Mouse (Mus musculus): Measurements from ENCODE around the gene Hectd4. TPM values are rescaled to one million over a fixed set of nuclear protein-coding genes. Genes with fewer than 3 reads are reported as not detected.
A peak's percentile ranks its signal among the peaks of the same experiment; 100 is the strongest.
"Not testable (repeated sequence)": the region's sequence is repeated elsewhere in the genome, so short reads cannot be mapped to it uniquely, and the experiment has no call there.

The Hectd4 gene
- polyA plus RNA-seq, 1 experiment from 2014 or later: 19.0 TPM

DNA sequence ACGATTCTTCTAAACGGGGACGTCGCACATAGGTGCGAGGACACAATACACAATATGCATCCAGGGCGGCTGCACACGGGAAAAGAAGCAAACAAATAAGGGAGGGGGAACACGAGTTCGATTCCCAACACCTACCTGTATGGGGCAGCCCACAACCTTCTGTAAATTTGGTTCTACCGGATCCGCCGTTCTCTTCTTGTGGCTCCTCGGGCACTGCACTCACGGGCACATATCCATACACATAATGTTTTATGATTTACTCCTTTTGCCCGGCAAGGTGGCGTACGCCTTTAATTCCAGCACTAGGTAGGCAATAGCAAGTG, 28.5 kb upstream of the Hectd4 start:
- peak overlapping the region; percentile 85 for H3K9ac ChIP-seq
- peaks cover 45% of the 10 kb centered on the region for H3K4me1 ChIP-seq (replicated peaks)
- H3K27me3 ChIP-seq: no peaks in the 10 kb centered on the region
- no peaks in the 10 kb centered on the region for H3K9me3 ChIP-seq
- ATAC-seq (ENCODE audit: low FRiP score, low read depth): peak; percentile 66
- H3K4me3 ChIP-seq: peak overlapping the region; percentile 96
- peak overlapping the region; percentile 82 for H3K27ac ChIP-seq (replicated peaks)
- H3K36me3 ChIP-seq: no peaks in the 10 kb centered on the region
- 9% methylated on average over 17 of the region's 17 CpGs for WGBS
- peak overlapping the region; percentile 72 for H3K4me2 ChIP-seq

DNA sequence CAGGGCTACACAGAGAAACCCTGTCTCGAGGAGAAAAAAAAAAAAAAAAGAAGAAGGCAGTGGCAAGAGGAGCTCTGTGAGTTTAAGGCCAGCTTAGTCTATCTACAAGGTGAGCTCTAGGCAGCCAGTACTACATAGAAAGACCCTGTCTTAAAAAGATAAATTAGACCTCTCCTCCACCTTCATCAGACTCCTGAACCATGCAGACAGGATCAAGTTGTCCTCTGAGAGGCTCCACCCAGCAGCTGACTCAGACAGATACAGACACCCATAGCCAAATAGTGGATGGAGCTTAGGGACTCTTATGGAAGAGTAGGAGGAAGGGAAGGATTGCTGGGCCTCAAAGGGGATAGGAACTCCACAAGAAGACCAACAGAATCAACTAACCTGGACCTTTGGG, 25.8 kb upstream of the Hectd4 start:
- Histone ChIP-seq H3K9ac (no peak overlapping the region), H3K36me3 (no peaks in the 10 kb centered on the region), H3K27ac (replicated peaks) (no peak overlapping the region), H3K27me3 (0 out of 2 replicates have a peak, but pooled peaks cover 3% of the 10 kb centered on the region), H3K4me3 (no peak overlapping the region), H3K4me1 (replicated peaks) (peaks cover 20% of the 10 kb centered on the region), H3K9me3 (no peaks in the 10 kb centered on the region), H3K4me2 (no peak overlapping the region)
- ATAC-seq (ENCODE audit: low FRiP score, low read depth): no peak
- WGBS: 22% methylated on average over 1 of the region's 1 CpGs

DNA sequence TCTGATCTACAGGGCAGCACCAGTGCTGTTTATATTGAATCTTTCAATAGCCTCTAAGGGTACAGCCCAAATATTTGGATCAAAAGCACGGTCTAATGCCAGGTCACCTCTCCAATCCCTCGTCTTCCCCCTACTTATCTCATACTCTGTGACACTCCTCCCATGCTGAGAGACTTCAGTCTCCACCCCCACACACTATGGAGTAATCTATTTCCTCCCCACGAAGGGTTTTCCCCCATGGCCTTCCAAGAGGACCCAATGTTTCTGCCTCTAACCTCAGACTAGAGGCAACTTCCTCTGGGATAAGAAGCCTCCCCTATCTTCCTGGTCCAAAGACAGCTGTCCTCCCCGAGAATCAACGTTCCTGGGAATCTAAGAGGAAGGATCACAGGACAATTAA, 23.3 kb upstream of the Hectd4 start:
- Histone ChIP-seq H3K4me2 (no peak overlapping the region), H3K27ac (replicated peaks) (no peak overlapping the region), H3K4me3 (no peak overlapping the region), H3K9me3 (no peaks in the 10 kb centered on the region), H3K36me3 (no peaks in the 10 kb centered on the region), H3K27me3 (0 out of 2 replicates have a peak, but pooled peaks cover 3% of the 10 kb centered on the region), H3K4me1 (replicated peaks) (peaks cover 3% of the 10 kb centered on the region), H3K9ac (no peak overlapping the region)
- ATAC-seq (ENCODE audit: low FRiP score, low read depth): no peak
- 50% methylated on average over 5 of the region's 5 CpGs for WGBS

DNA sequence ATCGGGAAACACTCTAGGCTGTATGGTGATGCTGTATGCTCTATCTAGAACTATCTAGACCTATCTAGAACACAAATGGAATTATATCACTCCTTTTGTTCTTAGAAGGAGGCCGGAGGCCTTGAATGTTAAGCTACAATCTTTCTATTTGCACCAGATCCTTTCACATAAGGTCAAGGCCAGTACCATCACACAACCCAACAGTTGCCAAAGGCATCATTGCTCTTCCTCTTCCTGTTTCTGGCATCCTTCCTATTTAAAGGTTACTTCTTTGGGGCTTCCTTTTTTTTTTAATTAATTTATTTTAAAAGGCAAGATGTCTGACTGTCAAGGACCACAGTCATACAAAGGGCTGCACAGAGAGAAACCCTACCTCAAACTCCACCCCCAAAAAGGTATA, 22.7 kb upstream of the Hectd4 start:
- no peak overlapping the region for H3K4me3 ChIP-seq
- no peak overlapping the region for H3K4me2 ChIP-seq
- no peak for ATAC-seq (ENCODE audit: low FRiP score, low read depth)
- no peak overlapping the region for H3K27ac ChIP-seq (replicated peaks)
- H3K27me3 ChIP-seq: 0 out of 2 replicates have a peak, but pooled peaks cover 3% of the 10 kb centered on the region
- H3K9ac ChIP-seq: no peak overlapping the region
- H3K9me3 ChIP-seq: no peaks in the 10 kb centered on the region
- WGBS: 88% methylated on average over 2 of the region's 2 CpGs
- H3K36me3 ChIP-seq: no peaks in the 10 kb centered on the region
- no peaks in the 10 kb centered on the region for H3K4me1 ChIP-seq (replicated peaks)

DNA sequence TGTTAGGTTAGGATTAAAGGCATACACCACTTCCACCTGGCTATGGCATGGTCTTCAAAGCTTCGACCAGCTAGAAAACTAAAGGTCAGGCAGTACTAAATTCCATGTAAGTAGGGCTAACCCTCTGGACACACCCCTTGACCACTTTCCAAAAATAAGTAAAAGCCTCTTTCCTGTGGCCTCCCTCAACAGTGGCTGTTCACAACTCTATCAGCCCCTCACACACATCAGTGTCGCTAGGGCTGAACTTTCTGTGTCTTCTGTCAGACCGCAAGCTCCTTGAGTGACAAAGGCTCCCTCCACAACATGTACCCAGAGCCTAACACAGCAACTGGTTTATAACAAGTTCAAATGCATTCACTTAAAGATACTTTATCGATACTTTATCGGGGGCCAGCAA, 21.6 kb upstream of the Hectd4 start:
- no peak overlapping the region for H3K9ac ChIP-seq
- H3K4me2 ChIP-seq: no peak overlapping the region
- 0 out of 2 replicates have a peak, but pooled peaks cover 3% of the 10 kb centered on the region for H3K27me3 ChIP-seq
- no peak for ATAC-seq (ENCODE audit: low FRiP score, low read depth)
- no peaks in the 10 kb centered on the region for H3K36me3 ChIP-seq
- no peak overlapping the region for H3K27ac ChIP-seq (replicated peaks)
- H3K4me1 ChIP-seq (replicated peaks): no peaks in the 10 kb centered on the region
- no peak overlapping the region for H3K4me3 ChIP-seq
- 87% methylated on average over 5 of the region's 5 CpGs for WGBS
- H3K9me3 ChIP-seq: no peaks in the 10 kb centered on the region

DNA sequence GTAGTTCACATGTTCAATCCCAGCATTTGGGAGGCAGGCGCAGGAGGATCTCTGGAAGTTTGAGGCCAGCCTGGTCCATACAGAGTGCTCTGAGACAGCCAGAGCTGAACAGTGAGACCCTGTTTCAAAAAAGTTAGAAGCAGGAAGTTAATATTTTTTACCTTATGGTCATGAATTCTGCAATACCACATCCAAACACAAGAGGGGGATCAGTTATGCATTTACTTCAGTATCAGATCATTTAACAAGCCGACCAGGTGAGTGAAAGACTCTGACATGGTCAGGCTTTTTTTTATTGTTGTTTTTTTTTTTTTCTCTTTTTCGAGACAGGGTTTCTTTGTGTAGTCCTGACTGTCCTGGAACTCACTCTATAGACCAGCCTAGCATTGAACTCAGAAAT, 18.3 kb upstream of the Hectd4 start:
- Histone ChIP-seq H3K27me3 (0 out of 2 replicates have a peak, but pooled peaks cover 3% of the 10 kb centered on the region), H3K9ac (no peak overlapping the region), H3K36me3 (peaks cover 11% of the 10 kb centered on the region), H3K4me3 (no peak overlapping the region), H3K4me1 (replicated peaks) (peaks cover 25% of the 10 kb centered on the region), H3K4me2 (no peak overlapping the region), H3K27ac (replicated peaks) (no peak overlapping the region), H3K9me3 (no peaks in the 10 kb centered on the region)
- 50% methylated on average over 3 of the region's 3 CpGs for WGBS
- ATAC-seq (ENCODE audit: low FRiP score, low read depth): no peak

DNA sequence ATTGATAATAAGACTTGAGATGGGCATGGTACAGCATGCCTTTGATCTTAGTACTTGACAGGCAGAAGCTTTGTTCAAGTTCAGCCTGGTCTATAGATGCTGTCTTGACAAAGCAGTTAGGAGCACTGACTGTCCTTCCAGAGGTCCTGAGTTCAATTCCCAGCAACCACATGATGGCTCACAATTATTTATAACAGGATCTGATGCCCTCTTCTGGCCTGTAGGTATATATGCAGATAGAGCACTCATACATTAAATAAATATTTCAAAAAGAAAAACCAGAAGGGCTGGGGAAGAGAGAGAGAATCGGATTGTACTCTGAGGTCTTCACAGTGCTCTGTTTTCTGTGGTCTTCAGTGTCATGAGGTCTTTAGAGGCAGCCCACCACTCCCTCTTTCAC, 17.6 kb upstream of the Hectd4 start:
- WGBS: 75% methylated on average over 1 of the region's 1 CpGs
- H3K4me3 ChIP-seq: no peak overlapping the region
- H3K27ac ChIP-seq (replicated peaks): no peak overlapping the region
- H3K4me1 ChIP-seq (replicated peaks): peaks cover 28% of the 10 kb centered on the region
- H3K4me2 ChIP-seq: no peak overlapping the region
- no peak for ATAC-seq (ENCODE audit: low FRiP score, low read depth)
- 0 out of 2 replicates have a peak, but pooled peaks cover 3% of the 10 kb centered on the region for H3K27me3 ChIP-seq
- peaks cover 18% of the 10 kb centered on the region for H3K36me3 ChIP-seq
- H3K9me3 ChIP-seq: no peaks in the 10 kb centered on the region
- no peak overlapping the region for H3K9ac ChIP-seq

DNA sequence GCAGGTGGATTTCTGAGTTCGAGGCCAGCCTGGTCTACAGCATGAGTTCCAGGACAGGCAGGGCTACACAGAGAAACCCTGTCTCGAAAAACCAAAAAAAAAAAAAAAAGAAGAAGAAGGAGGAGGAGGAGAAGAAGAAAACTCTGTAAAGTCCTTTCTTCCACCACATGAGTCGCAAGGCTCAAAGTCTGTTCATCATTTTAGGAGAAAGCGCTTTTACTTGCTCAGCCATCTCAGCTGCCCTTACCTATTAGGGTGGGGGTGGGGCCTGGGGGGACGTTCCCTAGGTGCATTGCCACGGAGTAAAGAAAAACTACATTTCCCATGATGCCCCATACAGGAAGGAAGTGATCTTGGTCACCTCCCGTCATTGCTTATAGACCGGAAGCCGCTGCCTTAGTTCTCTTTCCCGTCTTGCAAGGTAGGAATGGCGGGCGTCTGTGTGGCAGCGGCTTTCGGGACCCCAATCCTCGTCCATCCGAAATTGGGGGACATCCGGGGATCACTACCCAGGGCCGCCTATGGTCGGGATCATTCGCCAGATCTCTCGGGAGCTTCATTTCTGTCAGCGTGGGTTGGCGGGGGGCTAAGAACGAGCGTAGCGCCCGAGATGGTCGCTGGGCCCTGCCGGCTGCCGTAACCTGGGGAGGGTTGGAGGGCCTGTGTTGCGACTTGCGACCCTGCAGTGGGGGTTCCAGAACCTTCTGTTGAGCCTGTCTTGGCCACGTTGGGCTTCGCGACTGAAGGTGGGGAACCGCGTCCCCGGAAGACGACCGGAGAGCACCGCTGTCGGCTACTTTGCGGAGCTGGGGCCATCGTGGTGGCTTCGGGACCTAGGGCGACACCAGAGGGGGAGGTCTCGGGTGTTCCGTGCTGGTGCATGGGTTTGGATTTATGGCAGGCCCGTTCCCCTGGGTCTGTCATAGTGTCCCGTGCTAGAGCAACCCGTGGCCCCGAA, 15.6 kb upstream of the Hectd4 start, which contains the start of gene Rpl6:
Gene Rpl6 (plus strand): TSS at position 350 of the 958 bp plus-strand sequence.
- Histone ChIP-seq H3K9me3 (no peaks in the 10 kb centered on the region), H3K4me1 (replicated peaks) (peaks cover 28% of the 10 kb centered on the region), H3K27ac (replicated peaks) (peak within 1 kb of the TSS; percentile 85), H3K4me2 (peak within 1 kb of the TSS; percentile 87), H3K4me3 (peak within 1 kb of the TSS; percentile 75), H3K9ac (peak within 1 kb of the TSS; percentile 89), H3K36me3 (peaks cover 38% of the 10 kb centered on the region), H3K27me3 (no peaks in the 10 kb centered on the region)
- 1% methylated on average over 52 of the region's 52 CpGs for WGBS
- peak; percentile 90 for ATAC-seq (ENCODE audit: low FRiP score, low read depth)

DNA sequence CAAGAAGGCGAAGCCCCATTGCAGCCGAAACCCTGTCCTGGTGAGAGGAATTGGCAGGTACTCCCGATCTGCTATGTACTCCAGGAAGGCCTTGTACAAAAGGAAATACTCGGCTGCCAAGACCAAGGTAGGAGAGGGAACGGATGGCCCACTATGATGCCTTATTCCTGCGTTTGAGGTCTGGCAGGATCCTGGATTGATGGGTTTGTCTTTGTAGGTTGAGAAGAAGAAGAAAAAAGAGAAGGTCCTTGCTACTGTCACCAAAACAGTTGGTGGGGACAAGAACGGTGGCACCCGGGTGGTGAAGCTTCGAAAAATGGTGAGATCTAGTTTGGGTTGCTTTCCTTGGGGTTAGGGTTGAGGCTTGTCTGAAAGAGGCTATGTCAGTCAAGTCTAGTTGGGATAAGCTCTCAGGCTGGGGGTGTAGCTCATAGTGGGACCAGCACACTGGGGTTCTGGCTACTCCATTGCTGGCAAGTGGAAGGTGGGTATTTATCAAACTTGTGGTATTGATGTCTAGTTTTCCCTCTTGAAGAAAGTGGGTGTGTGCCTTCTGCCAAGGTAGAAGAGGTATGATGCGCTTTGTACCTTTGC, 14.4 kb upstream of the Hectd4 start:
- Histone ChIP-seq H3K36me3 (peaks cover 48% of the 10 kb centered on the region), H3K4me3 (peak overlapping the region; percentile 75; the same call in 1 of the 2 replicates), H3K9ac (peak overlapping the region; percentile 22; the same call in 1 of the 2 replicates), H3K4me2 (peak overlapping the region; percentile 87), H3K4me1 (replicated peaks) (peaks cover 28% of the 10 kb centered on the region)
- not testable (repeated sequence) for H3K27me3 ChIP-seq; H3K9me3 ChIP-seq; H3K27ac ChIP-seq (replicated peaks); ATAC-seq (ENCODE audit: low FRiP score, low read depth)
- WGBS: 78% methylated on average over 8 of the region's 10 CpGs

DNA sequence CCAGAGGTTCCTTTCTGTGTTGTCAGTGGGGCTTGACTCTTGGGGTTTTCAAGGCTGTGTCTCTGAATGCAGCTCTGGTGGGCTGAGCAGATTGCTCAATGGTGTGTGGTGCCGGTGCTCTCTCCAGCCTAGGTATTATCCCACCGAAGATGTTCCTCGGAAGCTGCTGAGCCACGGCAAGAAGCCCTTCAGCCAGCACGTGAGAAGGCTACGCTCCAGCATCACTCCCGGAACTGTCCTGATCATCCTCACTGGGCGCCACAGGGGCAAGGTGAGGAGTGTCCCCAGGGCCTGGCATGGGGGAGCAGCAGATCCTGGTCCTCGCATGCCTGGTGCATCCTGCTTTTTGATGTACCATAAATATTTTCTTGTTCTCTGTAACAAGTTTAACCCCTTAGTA, 13.5 kb upstream of the Hectd4 start:
- Histone ChIP-seq H3K4me2 (no peak overlapping the region), H3K9ac (no peak overlapping the region), H3K4me3 (no peak overlapping the region), H3K9me3 (no peaks in the 10 kb centered on the region), H3K36me3 (peaks cover 57% of the 10 kb centered on the region), H3K4me1 (replicated peaks) (peaks cover 28% of the 10 kb centered on the region), H3K27ac (replicated peaks) (no peak overlapping the region), H3K27me3 (no peaks in the 10 kb centered on the region)
- WGBS: 85% methylated on average over 9 of the region's 9 CpGs
- no peak for ATAC-seq (ENCODE audit: low FRiP score, low read depth)

DNA sequence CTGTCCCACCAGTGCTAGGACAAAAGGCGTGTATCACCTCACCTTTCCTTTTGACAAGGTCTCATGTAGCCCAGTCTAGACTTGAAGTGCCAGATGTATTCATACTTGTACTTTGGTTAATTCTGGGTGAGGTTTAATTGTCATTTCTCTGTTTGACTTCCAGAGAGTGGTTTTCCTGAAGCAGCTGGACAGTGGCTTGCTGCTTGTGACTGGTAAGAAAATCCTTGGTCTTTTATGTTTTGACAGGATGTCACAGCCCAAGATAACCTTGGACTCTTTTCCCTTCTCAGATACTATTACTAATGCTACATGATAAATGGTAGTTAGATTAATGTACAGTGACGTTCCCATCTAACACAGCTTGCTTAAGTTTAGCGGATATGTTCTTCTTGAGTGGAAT, 13.0 kb upstream of the Hectd4 start:
- Histone ChIP-seq H3K9ac (no peak overlapping the region), H3K4me2 (no peak overlapping the region), H3K4me1 (replicated peaks) (peaks cover 28% of the 10 kb centered on the region), H3K4me3 (no peak overlapping the region), H3K27ac (replicated peaks) (no peak overlapping the region), H3K9me3 (no peaks in the 10 kb centered on the region), H3K36me3 (peaks cover 62% of the 10 kb centered on the region), H3K27me3 (no peaks in the 10 kb centered on the region)
- WGBS: 90% methylated on average over 3 of the region's 3 CpGs
- ATAC-seq (ENCODE audit: low FRiP score, low read depth): no peak

All from hindbrain, embryonic 15.5 days (tissue).